Mouse (Mus musculus) cerebellum, adult 2 months (tissue): ENCODE measurements around the gene Rev3l. TPM values are rescaled to one million over a fixed set of nuclear protein-coding genes. Genes with fewer than 3 reads are reported as not detected.

ENCODE experiments used
- DNase-seq, 2 experiments: peaks; one replicate each; pipeline ENCODE4 v3.0.0; 2021
- H3K27ac ChIP-seq: fragments of 200-500 bp; 2 replicates; pipeline ENCODE4 v1.5.1; 2012; ENCODE audit warnings: low read length, control low read depth, inconsistent platforms; ENCODE audit not compliant: insufficient read depth
- H3K27me3 ChIP-seq: fragments of 200-500 bp; 2 replicates; pipeline ENCODE4 v1.6.1; 2012; ENCODE audit warnings: inconsistent platforms, mild to moderate bottlenecking, low read length, moderate library complexity; ENCODE audit not compliant: control insufficient read depth, insufficient read depth
- H3K4me1 ChIP-seq: fragments of 200-500 bp; 2 replicates; pipeline ENCODE4 v1.6.1; 2011; ENCODE audit warnings: low read length; ENCODE audit not compliant: control insufficient read depth, insufficient read depth
- H3K4me3 ChIP-seq: fragments of 200-500 bp; replicated peaks from 2 replicates; pipeline ENCODE3; 2011; ENCODE audit warnings: mild to moderate bottlenecking, low read depth, low read length, control low read depth; ENCODE audit not compliant: insufficient read depth
- CTCF ChIP-seq: fragments of 200-500 bp; IDR thresholded peaks from 2 replicates; pipeline ENCODE4 v1.5.1; 2011; ENCODE audit warnings: low read depth, mild to moderate bottlenecking, control low read depth, low read length, moderate library complexity, borderline replicate concordance; ENCODE audit not compliant: insufficient read depth
- POLR2A ChIP-seq: fragments of 200-500 bp; IDR thresholded peaks from 2 replicates; pipeline ENCODE4 v1.6.1; 2011; ENCODE audit warnings: low read length, control low read depth, borderline replicate concordance; ENCODE audit not compliant: insufficient read depth
- WGBS: fragments of 180-500 bp; shearing (Covaris S2); methylation state at CpG from one replicate; pipeline ENCODE4 v1.1.7; 2018; 5-methylcytosine and 5-hydroxymethylcytosine counted together
- polyA plus RNA-seq: library from polyadenylated mRNA; depleted of rRNA; stranded (reverse); fragments of >200 nt; gene quantifications from 2 replicates; pipeline ENCODE4 v1.2.3, GENCODE M21; 2012

Gene Rev3l
- polyA plus RNA-seq, 1 experiment = 51.9 TPM

- DNase-seq = no peak
- no peaks in the 10 kb centered on the region for H3K4me1 ChIP-seq
- TF ChIP-seq POLR2A = no peak
- no peak overlapping the region for H3K27ac ChIP-seq
- no peak overlapping the region for H3K4me3 ChIP-seq
- no peaks in the 10 kb centered on the region for H3K27me3 ChIP-seq
- 83% methylated on average over 1 of the region's 1 CpGs for WGBS
These were observed 61.4 kb downstream of the Rev3l start for GRCm38 (mm10) chr10:39793295-39793694.

- WGBS = 71% methylated on average over 3 of the region's 3 CpGs
These were observed 79.6 kb downstream of the Rev3l start for GRCm38 (mm10) chr10:39811507-39811906.

GRCm38 (mm10) chr10:39842621-39843020 lies 110.7 kb downstream of the Rev3l start:
- WGBS = 89% methylated on average over 1 of the region's 1 CpGs
- Histone ChIP-seq H3K4me1 (no peaks in the 10 kb centered on the region), H3K27me3 (no peaks in the 10 kb centered on the region), H3K27ac (no peak overlapping the region), H3K4me3 (no peak overlapping the region)
- TF ChIP-seq CTCF = no peak
- TF ChIP-seq POLR2A = no peak
- no peak for DNase-seq

More at GRCm38 (mm10) chr10:39811507-39811906, 79.6 kb downstream of the Rev3l start:
- no peaks in the 10 kb centered on the region for H3K27me3 ChIP-seq
- no peak for TF ChIP-seq POLR2A
- TF ChIP-seq CTCF = peak; percentile 41; the same call in 1 of the 2 replicates
- H3K4me1 ChIP-seq = no peaks in the 10 kb centered on the region
- no peak overlapping the region for H3K4me3 ChIP-seq
- DNase-seq = peak; percentile 15 to 24
- no peak overlapping the region for H3K27ac ChIP-seq

- Histone ChIP-seq H3K4me3 (no peak overlapping the region), H3K27ac (no peak overlapping the region), H3K4me1 (no peaks in the 10 kb centered on the region), H3K27me3 (no peaks in the 10 kb centered on the region)
- TF ChIP-seq CTCF (no peak), POLR2A (no peak)
- 79% methylated on average over 2 of the region's 2 CpGs for WGBS
- DNase-seq = no peak
These were observed 133.6 kb downstream of the Rev3l start for GRCm38 (mm10) chr10:39865509-39865908.

- 75% methylated on average over 3 of the region's 3 CpGs for WGBS
- no peak for DNase-seq
- H3K27ac ChIP-seq = no peak overlapping the region
- H3K27me3 ChIP-seq = no peaks in the 10 kb centered on the region
- TF ChIP-seq POLR2A = no peak
- TF ChIP-seq CTCF = no peak
- no peak overlapping the region for H3K4me3 ChIP-seq
- H3K4me1 ChIP-seq = no peaks in the 10 kb centered on the region
These were observed 156.7 kb downstream of the Rev3l start for GRCm38 (mm10) chr10:39888621-39889020.

GRCm38 (mm10) chr10:39893702-39894697 lies 162.1 kb downstream of the Rev3l start:
- Histone ChIP-seq H3K4me1 (no peaks in the 10 kb centered on the region; the same call in 1 of the 2 replicates), H3K4me3 (no peak overlapping the region), H3K27me3 (no peaks in the 10 kb centered on the region), H3K27ac (no peak overlapping the region)
- DNase-seq = no peak
- no peak for TF ChIP-seq POLR2A
- no peak for TF ChIP-seq CTCF
- 74% methylated on average over 11 of the region's 11 CpGs for WGBS

GRCm38 (mm10) chr10:39896503-39896902 lies 164.6 kb downstream of the Rev3l start:
- WGBS = 90% methylated on average over 5 of the region's 5 CpGs
- H3K4me3 ChIP-seq = no peak overlapping the region
- TF ChIP-seq CTCF = no peak
- no peak for TF ChIP-seq POLR2A
- H3K27me3 ChIP-seq = no peaks in the 10 kb centered on the region
- H3K27ac ChIP-seq = no peak overlapping the region
- no peaks in the 10 kb centered on the region; the same call in 1 of the 2 replicates for H3K4me1 ChIP-seq
- no peak for DNase-seq
